Mouse (Mus musculus): Measurements from ENCODE around the gene Mgst1. TPM values are rescaled to one million over a fixed set of nuclear protein-coding genes. Genes with fewer than 3 reads are reported as not detected.

Mgst1 gene
- polyA plus RNA-seq (2015; fragmentation: Nextera tagmentation; extraction: Ambion mirVana), result 2,719 and 2,927 TPM in 2 replicates

- peak within 1 kb of the TSS; percentile 62 for H3K4me3 ChIP-seq (ENCODE audit: low read depth, low read length)
- H3K4me1 ChIP-seq (ENCODE audit: insufficient read depth), result peaks cover 3% of the 10 kb centered on the region; the same call in 1 of the 2 replicates
- H3K9ac ChIP-seq (replicated peaks), result peak within 1 kb of the TSS; percentile 73
- 0 out of 2 replicates have a peak, but pooled peaks cover 4% of the 10 kb centered on the region for H3K36me3 ChIP-seq (replicated peaks; ENCODE audit: insufficient read depth, low read length)
- peak within 1 kb of the TSS; percentile 73 for H3K4me2 ChIP-seq (ENCODE audit: low read depth, low read length)
- under 1% methylated on average over 5 of the region's 5 CpGs for WGBS (ENCODE audit: insufficient replicate concordance)
- H3K9me3 ChIP-seq (ENCODE audit: low read length), result no peaks in the 10 kb centered on the region
- TF ChIP-seq CTCF (IDR thresholded peaks at IDR 0.05; ENCODE audit: low read depth) (no peak), EP300 (IDR thresholded peaks at IDR 0.05; ENCODE audit: low read depth) (peak; percentile 83)
- DNase-seq (peak; percentile 74), ATAC-seq (peak; percentile 81)
- no peaks in the 10 kb centered on the region for H3K27me3 ChIP-seq (ENCODE audit: insufficient read depth, low read length)
- H3K27ac ChIP-seq (ENCODE audit: low read depth), result peak within 1 kb of the TSS; percentile 98
These were observed at the start of gene Mgst1 for GRCm38 (mm10) chr6:138139930-138140329. Gene Mgst1 (plus strand): TSS chr6:138140316.

GRCm38 (mm10) chr6:138092432-138092831 is 47.7 kb upstream of the Mgst1 start:
- Histone ChIP-seq H3K4me1 (ENCODE audit: insufficient read depth) (no peaks in the 10 kb centered on the region), H3K4me3 (ENCODE audit: low read depth, low read length) (no peak overlapping the region), H3K4me2 (ENCODE audit: low read depth, low read length) (no peak overlapping the region), H3K27me3 (ENCODE audit: insufficient read depth, low read length) (no peaks in the 10 kb centered on the region), H3K9ac (replicated peaks) (no peak overlapping the region), H3K36me3 (replicated peaks; ENCODE audit: insufficient read depth, low read length) (no peaks in the 10 kb centered on the region), H3K9me3 (ENCODE audit: low read length) (no peaks in the 10 kb centered on the region), H3K27ac (ENCODE audit: low read depth) (no peak overlapping the region)
- DNase-seq (no peak), ATAC-seq (no peak)
- WGBS (ENCODE audit: insufficient replicate concordance), result 88% methylated on average over 7 of the region's 7 CpGs
- TF ChIP-seq EP300 (IDR thresholded peaks at IDR 0.05; ENCODE audit: low read depth) (no peak), CTCF (IDR thresholded peaks at IDR 0.05; ENCODE audit: low read depth) (no peak)

DNA sequence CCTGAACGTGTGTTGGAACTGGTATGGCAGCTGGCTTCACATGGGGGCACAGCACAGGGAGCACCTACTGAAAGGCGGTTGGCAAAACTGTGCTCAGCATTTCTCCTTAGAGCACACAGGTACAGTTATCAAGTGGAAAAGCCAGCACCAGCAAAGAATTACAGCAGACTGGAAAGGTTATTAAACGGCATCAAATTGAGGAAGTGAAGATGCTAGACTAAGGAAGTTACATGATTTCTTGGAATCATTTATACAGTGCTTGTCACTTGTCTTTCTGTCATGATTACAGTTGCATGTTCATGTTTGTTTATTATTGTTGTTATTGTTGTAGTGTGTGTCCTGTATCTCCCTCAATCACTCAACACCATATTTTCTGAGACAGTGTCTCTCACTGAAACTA is 45.1 kb upstream of the Mgst1 start:
- ATAC-seq (no peak), DNase-seq (no peak)
- no peaks in the 10 kb centered on the region for H3K36me3 ChIP-seq (replicated peaks; ENCODE audit: insufficient read depth, low read length)
- H3K4me2 ChIP-seq (ENCODE audit: low read depth, low read length), result no peak overlapping the region
- H3K9me3 ChIP-seq (ENCODE audit: low read length), result no peaks in the 10 kb centered on the region
- no peak overlapping the region for H3K4me3 ChIP-seq (ENCODE audit: low read depth, low read length)
- H3K4me1 ChIP-seq (ENCODE audit: insufficient read depth), result no peaks in the 10 kb centered on the region
- H3K9ac ChIP-seq (replicated peaks), result no peak overlapping the region
- 54% methylated on average over 3 of the region's 3 CpGs for WGBS (ENCODE audit: insufficient replicate concordance)
- H3K27ac ChIP-seq (ENCODE audit: low read depth), result no peak overlapping the region
- H3K27me3 ChIP-seq (ENCODE audit: insufficient read depth, low read length), result no peaks in the 10 kb centered on the region
- TF ChIP-seq EP300 (IDR thresholded peaks at IDR 0.05; ENCODE audit: low read depth) (no peak), CTCF (IDR thresholded peaks at IDR 0.05; ENCODE audit: low read depth) (no peak)

DNA sequence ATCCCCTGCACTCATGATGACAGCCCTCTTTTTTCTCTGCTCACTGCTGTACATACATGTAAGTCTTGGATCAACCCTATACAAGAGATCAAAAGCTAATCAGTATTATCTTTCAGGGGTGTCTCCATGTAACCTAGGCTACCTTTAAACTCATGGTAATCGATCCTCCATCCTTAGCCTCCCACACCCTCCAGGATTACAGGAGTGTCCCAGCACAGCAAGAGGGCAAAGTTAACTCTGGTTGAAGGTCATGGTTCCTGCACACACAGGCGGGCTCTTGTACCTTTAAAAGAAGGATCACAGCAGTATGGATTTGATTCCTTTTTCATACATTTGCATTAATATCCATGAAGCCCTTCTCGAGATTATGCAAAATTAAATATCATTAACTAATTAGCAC is 40.5 kb upstream of the Mgst1 start:
- Histone ChIP-seq H3K9me3 (ENCODE audit: low read length) (no peaks in the 10 kb centered on the region), H3K36me3 (replicated peaks; ENCODE audit: insufficient read depth, low read length) (no peaks in the 10 kb centered on the region), H3K4me2 (ENCODE audit: low read depth, low read length) (no peak overlapping the region), H3K27me3 (ENCODE audit: insufficient read depth, low read length) (no peaks in the 10 kb centered on the region), H3K9ac (replicated peaks) (no peak overlapping the region), H3K4me1 (ENCODE audit: insufficient read depth) (no peaks in the 10 kb centered on the region), H3K4me3 (ENCODE audit: low read depth, low read length) (no peak overlapping the region), H3K27ac (ENCODE audit: low read depth) (no peak overlapping the region)
- WGBS (ENCODE audit: insufficient replicate concordance), result 60% methylated on average over 3 of the region's 3 CpGs
- ATAC-seq (peak; percentile 83), DNase-seq (no peak)
- no peak for TF ChIP-seq CTCF (IDR thresholded peaks at IDR 0.05; ENCODE audit: low read depth)
- TF ChIP-seq EP300 (IDR thresholded peaks at IDR 0.05; ENCODE audit: low read depth), result no peak

GRCm38 (mm10) chr6:138101843-138102242 is 38.3 kb upstream of the Mgst1 start:
- TF ChIP-seq EP300 (IDR thresholded peaks at IDR 0.05; ENCODE audit: low read depth), result no peak
- no peak for TF ChIP-seq CTCF (IDR thresholded peaks at IDR 0.05; ENCODE audit: low read depth)
- Histone ChIP-seq H3K4me1 (ENCODE audit: insufficient read depth) (no peaks in the 10 kb centered on the region), H3K9me3 (ENCODE audit: low read length) (no peaks in the 10 kb centered on the region), H3K9ac (replicated peaks) (no peak overlapping the region), H3K4me2 (ENCODE audit: low read depth, low read length) (no peak overlapping the region), H3K27me3 (ENCODE audit: insufficient read depth, low read length) (no peaks in the 10 kb centered on the region), H3K36me3 (replicated peaks; ENCODE audit: insufficient read depth, low read length) (no peaks in the 10 kb centered on the region), H3K4me3 (ENCODE audit: low read depth, low read length) (no peak overlapping the region), H3K27ac (ENCODE audit: low read depth) (no peak overlapping the region)
- DNase-seq, result no peak
- 83% methylated on average over 4 of the region's 4 CpGs for WGBS (ENCODE audit: insufficient replicate concordance)
- ATAC-seq, result no peak

GRCm38 (mm10) chr6:138102940-138103339 is 37.2 kb upstream of the Mgst1 start:
- no peak overlapping the region for H3K4me3 ChIP-seq (ENCODE audit: low read depth, low read length)

DNA sequence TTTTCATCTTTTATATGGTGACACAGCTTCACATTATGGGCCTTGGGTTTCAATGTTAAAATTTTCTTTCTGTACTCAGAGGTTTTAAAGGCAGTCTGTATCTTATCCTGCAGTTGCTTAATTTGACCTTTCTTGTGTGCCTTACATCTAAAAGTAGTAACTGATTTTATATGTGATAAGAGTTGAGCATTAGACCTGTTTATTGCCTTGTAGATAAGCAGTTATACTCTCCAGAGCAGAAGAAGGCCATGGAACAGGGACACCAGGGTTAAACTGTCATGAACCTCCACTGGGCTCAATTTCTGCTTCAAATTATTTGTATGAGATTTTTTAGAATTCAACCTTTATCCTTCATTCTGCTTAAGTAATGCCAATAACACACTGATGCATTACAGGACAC is 35.6 kb upstream of the Mgst1 start:
- H3K9ac ChIP-seq (replicated peaks), result no peak overlapping the region
- ATAC-seq (no peak), DNase-seq (no peak)
- H3K4me2 ChIP-seq (ENCODE audit: low read depth, low read length), result no peak overlapping the region
- no peaks in the 10 kb centered on the region for H3K27me3 ChIP-seq (ENCODE audit: insufficient read depth, low read length)
- no peaks in the 10 kb centered on the region for H3K9me3 ChIP-seq (ENCODE audit: low read length)
- TF ChIP-seq CTCF (IDR thresholded peaks at IDR 0.05; ENCODE audit: low read depth) (no peak), EP300 (IDR thresholded peaks at IDR 0.05; ENCODE audit: low read depth) (no peak)
- H3K4me3 ChIP-seq (ENCODE audit: low read depth, low read length), result no peak overlapping the region
- no peaks in the 10 kb centered on the region for H3K36me3 ChIP-seq (replicated peaks; ENCODE audit: insufficient read depth, low read length)
- no peak overlapping the region for H3K27ac ChIP-seq (ENCODE audit: low read depth)
- no peaks in the 10 kb centered on the region for H3K4me1 ChIP-seq (ENCODE audit: insufficient read depth)

More at GRCm38 (mm10) chr6:138102940-138103339, 37.2 kb upstream of the Mgst1 start:
- no peak for TF ChIP-seq CTCF (IDR thresholded peaks at IDR 0.05; ENCODE audit: low read depth)
- no peak for TF ChIP-seq EP300 (IDR thresholded peaks at IDR 0.05; ENCODE audit: low read depth)
- Histone ChIP-seq H3K4me1 (ENCODE audit: insufficient read depth) (no peaks in the 10 kb centered on the region), H3K36me3 (replicated peaks; ENCODE audit: insufficient read depth, low read length) (no peaks in the 10 kb centered on the region), H3K4me2 (ENCODE audit: low read depth, low read length) (no peak overlapping the region), H3K9me3 (ENCODE audit: low read length) (no peaks in the 10 kb centered on the region), H3K27ac (ENCODE audit: low read depth) (no peak overlapping the region), H3K9ac (replicated peaks) (no peak overlapping the region), H3K27me3 (ENCODE audit: insufficient read depth, low read length) (no peaks in the 10 kb centered on the region)
- no peak for ATAC-seq
- WGBS (ENCODE audit: insufficient replicate concordance), result 74% methylated on average over 7 of the region's 7 CpGs
- no peak for DNase-seq
